Mouse (Mus musculus): ENCODE data around the gene Gabra6.

Gene Gabra6

GRCm38 (mm10) chr11:42310892-42311291, 10.0 kb downstream of the Gabra6 start:
- Histone ChIP-seq H3K36me3 (ENCODE audit: insufficient read depth, low read length) (no peaks in the 10 kb centered on the region), H3K27me3 (ENCODE audit: insufficient read depth, low read length) (no peaks in the 10 kb centered on the region), H3K4me1 (replicated peaks; ENCODE audit: low read depth, low read length) (peaks cover 3% of the 10 kb centered on the region), H3K9me3 (ENCODE audit: low read length) (no peaks in the 10 kb centered on the region), H3K4me3 (replicated peaks; ENCODE audit: low read length) (no peak overlapping the region)
- TF ChIP-seq POU5F1 (IDR thresholded peaks at IDR 0.05; ENCODE audit: borderline replicate concordance, low read length) = no peak
- TF ChIP-seq NANOG (IDR thresholded peaks at IDR 0.05; ENCODE audit: borderline replicate concordance, low read length) = no peak
- no peak for TF ChIP-seq CTCF (conservative IDR thresholded peaks at IDR 0.05; ENCODE audit: low read length)

GRCm38 (mm10) chr11:42309086-42309485, 11.8 kb downstream of the Gabra6 start:
- Histone ChIP-seq H3K9me3 (ENCODE audit: low read length) (no peaks in the 10 kb centered on the region), H3K36me3 (ENCODE audit: insufficient read depth, low read length) (no peaks in the 10 kb centered on the region), H3K4me3 (replicated peaks; ENCODE audit: low read length) (no peak overlapping the region), H3K27me3 (ENCODE audit: insufficient read depth, low read length) (no peaks in the 10 kb centered on the region), H3K4me1 (replicated peaks; ENCODE audit: low read depth, low read length) (no peaks in the 10 kb centered on the region)
- TF ChIP-seq CTCF (conservative IDR thresholded peaks at IDR 0.05; ENCODE audit: low read length) = no peak
- TF ChIP-seq NANOG (IDR thresholded peaks at IDR 0.05; ENCODE audit: borderline replicate concordance, low read length) = no peak
- no peak for TF ChIP-seq POU5F1 (IDR thresholded peaks at IDR 0.05; ENCODE audit: borderline replicate concordance, low read length)

- Histone ChIP-seq H3K4me1 (replicated peaks; ENCODE audit: low read depth, low read length) (no peaks in the 10 kb centered on the region), H3K27me3 (ENCODE audit: insufficient read depth, low read length) (no peaks in the 10 kb centered on the region), H3K4me3 (replicated peaks; ENCODE audit: low read length) (no peak overlapping the region), H3K9me3 (ENCODE audit: low read length) (no peaks in the 10 kb centered on the region), H3K36me3 (ENCODE audit: insufficient read depth, low read length) (no peaks in the 10 kb centered on the region)
- no peak for TF ChIP-seq POU5F1 (IDR thresholded peaks at IDR 0.05; ENCODE audit: borderline replicate concordance, low read length)
- no peak for TF ChIP-seq NANOG (IDR thresholded peaks at IDR 0.05; ENCODE audit: borderline replicate concordance, low read length)
- no peak for TF ChIP-seq CTCF (conservative IDR thresholded peaks at IDR 0.05; ENCODE audit: low read length)
These were observed 14.8 kb downstream of the Gabra6 start for GRCm38 (mm10) chr11:42306095-42306494.

- Histone ChIP-seq H3K27me3 (ENCODE audit: insufficient read depth, low read length) (no peaks in the 10 kb centered on the region), H3K4me3 (replicated peaks; ENCODE audit: low read length) (no peak overlapping the region), H3K9me3 (ENCODE audit: low read length) (no peaks in the 10 kb centered on the region), H3K36me3 (ENCODE audit: insufficient read depth, low read length) (no peaks in the 10 kb centered on the region), H3K4me1 (replicated peaks; ENCODE audit: low read depth, low read length) (no peaks in the 10 kb centered on the region)
- no peak for TF ChIP-seq CTCF (conservative IDR thresholded peaks at IDR 0.05; ENCODE audit: low read length)
- TF ChIP-seq POU5F1 (IDR thresholded peaks at IDR 0.05; ENCODE audit: borderline replicate concordance, low read length) = no peak
- TF ChIP-seq NANOG (IDR thresholded peaks at IDR 0.05; ENCODE audit: borderline replicate concordance, low read length) = no peak
These were observed 61.9 kb downstream of the Gabra6 start for GRCm38 (mm10) chr11:42258978-42259377.

All from E14TG2a.4 (cell line).